Mouse (Mus musculus) MEL (cell line): ENCODE results near the gene Vmn1r170. TPM values are rescaled to one million over a fixed set of nuclear protein-coding genes. Genes with fewer than 3 reads are reported as not detected.
"Not testable (repeated sequence)": the region's sequence is repeated elsewhere in the genome, so short reads cannot be mapped to it uniquely, and the experiment has no call there.

Experiments used
- DNase-seq: peaks from one replicate; pipeline ENCODE4 v3.0.0; 2011; ENCODE audit warnings: low read depth, low spot score
- H3K27ac ChIP-seq: 2 replicates; pipeline ENCODE4 v1.5.1; 2012; ENCODE audit warnings: low read depth, mild to moderate bottlenecking, control low read depth, low read length, moderate library complexity; ENCODE audit not compliant: control insufficient read depth
- H3K27me3 ChIP-seq, 2 experiments: fragments of 150-350 bp in 1 of 2; sonication (generic) in 1 of 2; 2 replicates each; pipeline ENCODE4 v1.6.1; 2012; ENCODE audit warnings: low read length in 2 of 2, mild to moderate bottlenecking in 2 of 2, improper control_type of control experiment in 1 of 2, moderate library complexity in 1 of 2; ENCODE audit not compliant: insufficient read depth in 2 of 2, control insufficient read depth in 1 of 2
- H3K36me3 ChIP-seq, 2 experiments: 2 replicates each; pipeline ENCODE4 v1.6.1; 2012 to 2014; ENCODE audit warnings: low read length in 2 of 2, improper control_type of control experiment in 1 of 2, inconsistent platforms in 1 of 2, mild to moderate bottlenecking in 1 of 2; ENCODE audit not compliant: insufficient read depth in 2 of 2, control insufficient read depth in 1 of 2
- H3K4me1 ChIP-seq, 2 experiments: fragments of 150-350 bp in 1 of 2; sonication (generic) in 1 of 2; 2 replicates each; pipeline ENCODE4 v1.6.1; 2012; ENCODE audit warnings: low read length in 2 of 2, improper control_type of control experiment in 1 of 2, mild to moderate bottlenecking in 1 of 2; ENCODE audit not compliant: insufficient read depth in 2 of 2, control insufficient read depth in 1 of 2
- H3K4me3 ChIP-seq, 2 experiments: fragments of 150-350 bp in 1 of 2; sonication (generic) in 1 of 2; 2 replicates each; pipeline ENCODE4 v1.5.1; 2012; ENCODE audit warnings: low read depth in 2 of 2, low read length in 2 of 2, mild to moderate bottlenecking in 2 of 2, moderate library complexity in 2 of 2, control low read depth in 1 of 2, improper control_type of control experiment in 1 of 2; ENCODE audit not compliant: control insufficient read depth in 1 of 2, insufficient read depth in 1 of 2
- H3K79me2 ChIP-seq: 2 replicates; pipeline ENCODE4 v1.6.1; 2012; ENCODE audit warnings: mild to moderate bottlenecking, low read length, moderate library complexity; ENCODE audit not compliant: control insufficient read depth, poor library complexity, insufficient read depth
- H3K9ac ChIP-seq: 2 replicates; pipeline ENCODE4 v1.6.1; 2012; ENCODE audit warnings: low read depth, mild to moderate bottlenecking, control low read depth, low read length, moderate library complexity; ENCODE audit not compliant: control insufficient read depth, poor library complexity, severe bottlenecking
- H3K9me3 ChIP-seq: fragments of 150-350 bp; sonication (generic); replicated peaks from 2 replicates; pipeline ENCODE4 v1.6.1; 2012; ENCODE audit warnings: mild to moderate bottlenecking, low read length, improper control_type of control experiment, moderate library complexity; ENCODE audit not compliant: insufficient read depth
- CTCF ChIP-seq, 3 experiments: IDR thresholded peaks in 2 of 3; conservative IDR thresholded peaks in 1 of 3; 2 replicates each; pipeline ENCODE4 v1.5.1; 2011 to 2012; ENCODE audit warnings: low read length in 3 of 3, low read depth in 2 of 3, mild to moderate bottlenecking in 2 of 3, improper control_type of control experiment in 1 of 3, inconsistent platforms in 1 of 3, mixed read lengths in 1 of 3, moderate library complexity in 1 of 3; ENCODE audit not compliant: control insufficient read depth in 1 of 3, insufficient read depth in 1 of 3, poor library complexity in 1 of 3, severe bottlenecking in 1 of 3
- ELF1 ChIP-seq: IDR thresholded peaks from 2 replicates; pipeline ENCODE4 v1.6.1; 2014; ENCODE audit warnings: low read depth, mild to moderate bottlenecking, inconsistent platforms, low read length, improper control_type of control experiment, moderate library complexity
- EP300 ChIP-seq, 2 experiments: IDR thresholded peaks; 2 replicates each; pipeline ENCODE4 v1.6.1; 2011; ENCODE audit warnings: improper control_type of control experiment in 2 of 2, low read length in 2 of 2, low read depth in 1 of 2, mild to moderate bottlenecking in 1 of 2
- JUND ChIP-seq: IDR thresholded peaks from 2 replicates; pipeline ENCODE4 v1.6.1; 2011; ENCODE audit warnings: low read depth, mild to moderate bottlenecking, improper control_type of control experiment, low read length
- MAZ ChIP-seq: IDR thresholded peaks from 2 replicates; pipeline ENCODE4 v1.6.1; 2012; ENCODE audit warnings: low read depth, mild to moderate bottlenecking, inconsistent platforms, low read length, improper control_type of control experiment
- MEF2A ChIP-seq: IDR thresholded peaks from 2 replicates; pipeline ENCODE4 v1.6.1; 2014; ENCODE audit warnings: low read depth, mild to moderate bottlenecking, inconsistent platforms, low read length, improper control_type of control experiment; ENCODE audit not compliant: poor library complexity, insufficient replicate concordance, severe bottlenecking; ENCODE audit errors: extremely low read depth
- MXI1 ChIP-seq: IDR thresholded peaks from 2 replicates; pipeline ENCODE4 v1.6.1; 2011; ENCODE audit warnings: mild to moderate bottlenecking, low read depth, low read length, improper control_type of control experiment
- MYB ChIP-seq: IDR thresholded peaks from 2 replicates; pipeline ENCODE4 v1.6.1; 2011; ENCODE audit warnings: mild to moderate bottlenecking, low read depth, low read length, improper control_type of control experiment
- NELFE ChIP-seq: IDR thresholded peaks from 2 replicates; pipeline ENCODE4 v1.6.1; 2011; ENCODE audit warnings: low read depth, low read length, improper control_type of control experiment
- POLR2AphosphoS2 ChIP-seq: IDR thresholded peaks from 2 replicates; pipeline ENCODE4 v1.6.1; 2011; ENCODE audit warnings: low read length, improper control_type of control experiment
- RCOR1 ChIP-seq: IDR thresholded peaks from 2 replicates; pipeline ENCODE4 v1.6.1; 2012; ENCODE audit warnings: low read depth, mild to moderate bottlenecking, inconsistent platforms, low read length, improper control_type of control experiment
- TCF12 ChIP-seq: IDR thresholded peaks from 2 replicates; pipeline ENCODE4 v1.6.1; 2014; ENCODE audit warnings: low read depth, mild to moderate bottlenecking, inconsistent platforms, low read length, improper control_type of control experiment, moderate library complexity
- ZC3H11A ChIP-seq: IDR thresholded peaks from 2 replicates; pipeline ENCODE4 v1.6.1; 2012; ENCODE audit warnings: low read depth, mild to moderate bottlenecking, inconsistent platforms, low read length, improper control_type of control experiment
- ZMIZ1 ChIP-seq: IDR thresholded peaks from 2 replicates; pipeline ENCODE4 v1.6.1; 2012; ENCODE audit warnings: low read depth, mild to moderate bottlenecking, inconsistent platforms, low read length, improper control_type of control experiment, moderate library complexity
- polyA plus RNA-seq, 2 experiments: library from polyadenylated mRNA; stranded (reverse) in 1 of 2; unstranded in 1 of 2; fragments of >175 nt in 1 of 2; fragments of >200 nt in 1 of 2; gene quantifications; 2 replicates each; pipeline versions ENCODE4 v1.2.1 to v1.2.4; 2012; ENCODE audit warnings: low replicate concordance in 2 of 2, low read depth in 1 of 2; ENCODE audit not compliant: insufficient read length in 2 of 2, insufficient read depth in 1 of 2, missing spikeins in 1 of 2
- total RNA-seq: library from RNA; depleted of rRNA; stranded (reverse); fragments of 300-350 nt; gene quantifications from 2 replicates; pipeline ENCODE4 v1.2.3, GENCODE M21; 2012; rRNA removed

The Vmn1r170 gene
- total RNA-seq (not detected in 2 replicates), polyA plus RNA-seq (not detected)

DNA sequence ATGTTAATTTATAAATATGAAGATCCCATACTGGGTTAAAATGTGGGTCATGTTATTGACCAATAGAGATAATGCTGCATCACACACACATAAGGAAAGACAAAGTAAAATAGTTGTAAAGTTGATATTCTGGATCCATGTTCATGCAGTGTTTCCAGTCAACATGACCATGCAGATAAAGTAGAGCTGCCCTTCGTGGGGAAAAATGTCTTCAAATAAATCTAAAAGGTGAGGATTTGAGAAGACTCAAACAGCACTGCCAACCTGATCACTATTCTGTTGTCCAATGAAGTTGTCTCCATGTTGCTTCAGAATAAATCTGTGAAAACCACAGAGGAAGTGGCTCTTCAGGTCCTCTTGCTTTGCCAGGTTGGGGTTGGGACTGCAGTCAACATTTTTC lies at the start of gene Vmn1r170:
TSS of gene Vmn1r170 (plus strand) at position 301 of the 400 bp plus-strand sequence.
- H3K9me3 ChIP-seq, H3K27ac ChIP-seq, H3K36me3 ChIP-seq, H3K4me3 ChIP-seq, H3K79me2 ChIP-seq, H3K9ac ChIP-seq, DNase-seq, H3K4me1 ChIP-seq, H3K27me3 ChIP-seq: not testable (repeated sequence)

DNA sequence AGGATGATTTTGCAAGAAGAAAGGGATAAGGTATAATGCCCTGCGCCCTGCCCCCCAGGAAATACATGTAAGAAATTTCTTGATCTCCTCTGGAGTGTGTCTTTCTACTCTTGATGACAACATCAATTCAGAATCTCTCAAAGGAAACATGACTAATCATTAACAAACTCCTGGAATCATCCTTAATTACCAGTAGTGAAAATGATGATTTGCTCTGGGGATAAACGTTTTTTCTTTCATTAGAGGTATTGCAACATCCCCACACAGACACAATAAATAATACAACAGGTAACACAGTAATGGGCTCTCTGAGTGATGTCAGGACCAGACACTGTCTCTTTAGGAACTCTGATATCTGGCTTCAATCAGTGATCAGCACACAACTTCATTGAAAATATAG lies 30.7 kb upstream of the Vmn1r170 start, which contains the start of gene Vmn1r169:
TSS of gene Vmn1r169 (plus strand) at position 301 of the 400 bp plus-strand sequence.
- H3K27me3 ChIP-seq, H3K9me3 ChIP-seq, H3K9ac ChIP-seq: not testable (repeated sequence)

DNA sequence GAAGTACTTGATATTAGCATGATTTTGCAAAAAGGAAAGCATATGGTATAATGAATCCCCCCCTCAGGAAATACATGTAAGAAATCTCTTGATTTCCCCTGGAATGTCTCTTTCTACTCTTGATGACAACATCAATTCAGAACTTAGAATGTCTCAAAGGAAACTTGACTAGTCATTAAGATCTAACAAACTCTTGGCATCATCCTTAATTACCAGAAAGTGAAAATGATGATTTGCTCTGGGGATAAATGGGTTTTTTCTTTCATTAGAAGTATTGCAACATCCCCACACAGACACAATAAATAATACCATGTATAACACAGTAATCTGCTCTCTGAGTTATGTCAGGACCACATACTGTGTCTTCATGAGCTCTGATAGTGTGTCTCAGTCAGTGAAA lies 24.4 kb downstream of the Vmn1r170 start, which contains the start of gene Vmn1r171:
TSS of gene Vmn1r171 (plus strand) at position 301 of the 400 bp plus-strand sequence.
- Histone ChIP-seq H3K36me3 (no peaks in the 10 kb centered on the region), H3K27ac (no peak within 1 kb of the TSS), H3K4me1 (no peaks in the 10 kb centered on the region), H3K4me3 (no peak within 1 kb of the TSS), H3K9ac (no peak within 1 kb of the TSS), H3K27me3 (no peaks in the 10 kb centered on the region)
- no peak for TF ChIP-seq MXI1
- TF ChIP-seq ZC3H11A, result no peak
- no peak for TF ChIP-seq MAZ
- no peak for TF ChIP-seq EP300 (IDR thresholded peaks at IDR 0.05; ENCODE audit: low read depth in 1 of 2, low read length in 2 of 2)
- no peak for TF ChIP-seq JUND
- no peak for TF ChIP-seq MYB
- no peak for TF ChIP-seq ELF1
- no peak for TF ChIP-seq RCOR1
- no peak for TF ChIP-seq MEF2A
- no peak for TF ChIP-seq POLR2AphosphoS2
- TF ChIP-seq TCF12, result no peak
- TF ChIP-seq ZMIZ1, result no peak
- no peak for TF ChIP-seq NELFE
- no peak for TF ChIP-seq CTCF (IDR thresholded peaks at IDR 0.05 in 2 of 3, conservative IDR thresholded peaks at IDR 0.05 in 1 of 3; ENCODE audit: control insufficient read depth in 1 of 3, insufficient read depth in 1 of 3, low read depth in 2 of 3, low read length in 3 of 3, poor library complexity in 1 of 3, severe bottlenecking in 1 of 3)
- TF ChIP-seq, all 39 proteins: peak for 0
- H3K9me3 ChIP-seq, result no peaks in the 10 kb centered on the region
- no peak for DNase-seq
- no peaks in the 10 kb centered on the region for H3K79me2 ChIP-seq

More for the DNA sequence above, 30.7 kb upstream of the Vmn1r170 start, which contains the start of gene Vmn1r169:
- not testable (repeated sequence) for H3K4me1 ChIP-seq, H3K4me3 ChIP-seq, H3K27ac ChIP-seq, H3K79me2 ChIP-seq, H3K36me3 ChIP-seq, DNase-seq

Other genes starting within 250 kb of the Vmn1r170 start
- gene Nlrp5, start 220.3 kb upstream of the Vmn1r170 start, total RNA-seq, result not detected in 2 replicates
- not detected for gene Nlrp5, start 220.3 kb upstream of the Vmn1r170 start, polyA plus RNA-seq
- gene Vmn1r167, start 99.0 kb upstream of the Vmn1r170 start, total RNA-seq, result not detected in 2 replicates
- not detected for gene Vmn1r167, start 99.0 kb upstream of the Vmn1r170 start, polyA plus RNA-seq
- not detected in 2 replicates for gene Vmn1r168, start 66.4 kb upstream of the Vmn1r170 start, total RNA-seq
- not detected for gene Vmn1r168, start 66.4 kb upstream of the Vmn1r170 start, polyA plus RNA-seq
- gene Vmn1r169, start 30.6 kb upstream of the Vmn1r170 start, total RNA-seq, result not detected in 2 replicates
- not detected for gene Vmn1r169, start 30.6 kb upstream of the Vmn1r170 start, polyA plus RNA-seq
- not detected in 2 replicates for gene Vmn1r171, start 24.5 kb downstream of the Vmn1r170 start, total RNA-seq
- gene Vmn1r171, start 24.5 kb downstream of the Vmn1r170 start, polyA plus RNA-seq, result not detected
- not detected in 2 replicates for gene Vmn1r172, start 52.1 kb downstream of the Vmn1r170 start, total RNA-seq
- gene Vmn1r172, start 52.1 kb downstream of the Vmn1r170 start, polyA plus RNA-seq, result not detected
- not detected in 2 replicates for gene Vmn1r173, start 94.5 kb downstream of the Vmn1r170 start, total RNA-seq
- gene Vmn1r173, start 94.5 kb downstream of the Vmn1r170 start, polyA plus RNA-seq, result not detected
- not detected in 2 replicates for gene Vmn1r174, start 146.1 kb downstream of the Vmn1r170 start, total RNA-seq
- gene Vmn1r174, start 146.1 kb downstream of the Vmn1r170 start, polyA plus RNA-seq, result not detected
- not detected in 2 replicates for gene Vmn1r175, start 204.5 kb downstream of the Vmn1r170 start, total RNA-seq
- not detected for gene Vmn1r175, start 204.5 kb downstream of the Vmn1r170 start, polyA plus RNA-seq
- gene Vmn1r176, start 231.2 kb downstream of the Vmn1r170 start, total RNA-seq, result not detected in 2 replicates
- gene Vmn1r176, start 231.2 kb downstream of the Vmn1r170 start, polyA plus RNA-seq, result not detected